Mouse (Mus musculus) E14TG2a.4 (cell line): ENCODE measurements around the gene Plekho2.

Experiments used
- H3K27me3 ChIP-seq: 2 replicates; pipeline ENCODE4 v1.6.1; 2014; ENCODE audit warnings: low read length, control low read depth; ENCODE audit not compliant: insufficient read depth
- H3K36me3 ChIP-seq: 2 replicates; pipeline ENCODE4 v1.6.1; 2014; ENCODE audit warnings: low read length, control low read depth; ENCODE audit not compliant: insufficient read depth
- H3K4me1 ChIP-seq: replicated peaks from 2 replicates; pipeline ENCODE4 v1.6.1; 2014; ENCODE audit warnings: low read depth, low read length, control low read depth
- H3K4me3 ChIP-seq: replicated peaks from 2 replicates; pipeline ENCODE4 v1.5.1; 2014; ENCODE audit warnings: mild to moderate bottlenecking, low read length
- H3K9me3 ChIP-seq: 2 replicates; pipeline ENCODE4 v1.6.1; 2014; ENCODE audit warnings: low read length, control low read depth
- CTCF ChIP-seq: conservative IDR thresholded peaks from 2 replicates; pipeline ENCODE4 v1.5.1; 2014; ENCODE audit warnings: low read length
- NANOG ChIP-seq: IDR thresholded peaks from 2 replicates; pipeline ENCODE4 v1.6.1; 2014; ENCODE audit warnings: borderline replicate concordance, low read length, mixed read lengths
- POU5F1 ChIP-seq: IDR thresholded peaks from 2 replicates; pipeline ENCODE4 v1.6.1; 2014; ENCODE audit warnings: low read length, borderline replicate concordance

The Plekho2 gene

DNA sequence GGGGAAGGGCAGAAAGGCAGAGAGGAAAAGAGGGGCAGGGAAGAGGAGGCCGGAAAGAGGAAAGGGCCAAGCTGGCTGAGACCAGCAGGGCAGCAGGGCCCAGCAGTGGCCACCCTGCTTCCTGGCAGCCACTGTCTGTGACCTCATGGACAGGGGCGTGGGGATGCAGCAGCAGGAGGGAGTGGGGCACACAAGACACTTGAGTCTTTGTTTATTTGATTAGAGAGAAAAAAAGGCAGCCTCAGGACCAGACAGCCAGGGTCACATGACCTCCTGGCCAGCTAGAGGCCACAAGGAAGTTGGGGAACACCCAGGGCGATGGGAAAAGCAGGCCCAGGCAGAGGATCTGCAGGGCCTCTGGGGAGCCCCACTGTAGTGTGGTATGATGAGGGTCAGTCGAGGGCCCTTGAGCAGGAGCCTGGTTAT, 17.7 kb downstream of the Plekho2 start:
- Histone ChIP-seq H3K36me3 (peaks cover 39% of the 10 kb centered on the region), H3K9me3 (no peaks in the 10 kb centered on the region), H3K4me3 (no peak overlapping the region), H3K4me1 (0 out of 2 replicates have a peak, but pooled peaks cover 8% of the 10 kb centered on the region), H3K27me3 (no peaks in the 10 kb centered on the region)
- TF ChIP-seq POU5F1 (no peak), CTCF (no peak), NANOG (no peak)

DNA sequence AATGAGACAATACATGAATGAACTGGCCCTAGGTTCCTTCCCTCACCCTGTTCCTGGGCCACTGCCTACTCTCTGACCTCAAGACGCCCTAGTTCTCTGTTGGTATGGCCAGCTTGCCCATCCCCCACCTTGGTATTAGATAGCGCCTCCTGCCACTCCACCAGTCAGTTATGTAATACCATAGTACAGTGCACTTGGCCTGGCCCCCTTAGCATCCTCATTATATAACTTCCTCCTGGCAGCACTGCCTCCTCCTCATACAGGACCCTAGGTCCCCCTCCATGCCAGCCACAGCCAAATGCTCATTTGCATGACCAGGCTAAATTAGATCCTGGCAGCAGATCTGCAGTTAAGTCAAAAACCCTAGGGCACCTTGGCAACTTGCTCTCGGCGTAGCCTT, 18.8 kb downstream of the Plekho2 start:
- no peak overlapping the region for H3K4me3 ChIP-seq
- H3K36me3 ChIP-seq = peaks cover 50% of the 10 kb centered on the region
- no peaks in the 10 kb centered on the region for H3K9me3 ChIP-seq
- no peaks in the 10 kb centered on the region for H3K27me3 ChIP-seq
- 0 out of 2 replicates have a peak, but pooled peaks cover 8% of the 10 kb centered on the region for H3K4me1 ChIP-seq
- no peak for TF ChIP-seq CTCF
- no peak for TF ChIP-seq NANOG
- no peak for TF ChIP-seq POU5F1

DNA sequence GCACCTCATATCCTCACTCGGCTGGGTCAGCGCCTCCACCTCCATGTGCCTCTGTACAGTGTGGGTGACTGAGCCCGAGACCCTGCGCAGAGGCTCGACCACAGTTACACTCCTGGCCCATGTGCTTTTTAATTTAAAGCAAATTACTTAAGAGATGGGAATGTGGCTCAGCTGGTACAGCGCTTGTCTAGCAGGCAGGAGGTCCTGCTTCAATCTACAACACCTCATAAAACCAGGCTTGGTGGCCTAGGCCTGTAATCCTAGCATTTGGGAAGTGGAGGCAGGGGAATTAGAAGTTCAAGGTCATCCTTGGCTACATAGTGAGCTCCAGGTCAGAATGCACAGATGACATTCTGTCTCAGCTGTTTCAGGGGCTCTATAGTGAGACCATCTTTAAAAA, 21.0 kb downstream of the Plekho2 start:
- Histone ChIP-seq H3K4me1 (peaks cover 20% of the 10 kb centered on the region), H3K9me3 (no peaks in the 10 kb centered on the region), H3K4me3 (no peak overlapping the region), H3K36me3 (peaks cover 55% of the 10 kb centered on the region), H3K27me3 (no peaks in the 10 kb centered on the region)
- no peak for TF ChIP-seq NANOG
- no peak for TF ChIP-seq POU5F1
- no peak for TF ChIP-seq CTCF

DNA sequence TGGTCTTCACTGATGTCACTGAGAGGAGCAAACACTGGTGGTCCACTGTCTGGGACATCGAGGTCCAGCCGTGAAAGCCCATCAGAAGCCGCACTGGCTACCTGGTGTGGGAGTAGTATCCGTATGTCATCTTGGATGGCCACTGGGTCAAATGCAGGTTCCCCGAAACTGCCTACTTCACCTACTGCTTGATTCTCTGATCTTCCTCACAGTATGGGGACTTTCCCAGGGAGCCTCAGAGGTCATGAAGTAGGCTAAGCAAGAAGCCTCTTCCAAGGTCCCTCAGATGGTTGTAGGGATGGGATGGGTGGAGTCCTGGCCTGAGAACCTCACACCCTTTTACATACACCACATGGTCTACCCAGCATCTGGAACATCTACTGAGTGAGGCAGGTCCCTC, 22.9 kb downstream of the Plekho2 start:
- Histone ChIP-seq H3K36me3 (peaks cover 42% of the 10 kb centered on the region), H3K27me3 (no peaks in the 10 kb centered on the region), H3K9me3 (no peaks in the 10 kb centered on the region), H3K4me3 (no peak overlapping the region), H3K4me1 (peaks cover 17% of the 10 kb centered on the region)
- no peak for TF ChIP-seq NANOG
- no peak for TF ChIP-seq CTCF
- TF ChIP-seq POU5F1 = no peak

DNA sequence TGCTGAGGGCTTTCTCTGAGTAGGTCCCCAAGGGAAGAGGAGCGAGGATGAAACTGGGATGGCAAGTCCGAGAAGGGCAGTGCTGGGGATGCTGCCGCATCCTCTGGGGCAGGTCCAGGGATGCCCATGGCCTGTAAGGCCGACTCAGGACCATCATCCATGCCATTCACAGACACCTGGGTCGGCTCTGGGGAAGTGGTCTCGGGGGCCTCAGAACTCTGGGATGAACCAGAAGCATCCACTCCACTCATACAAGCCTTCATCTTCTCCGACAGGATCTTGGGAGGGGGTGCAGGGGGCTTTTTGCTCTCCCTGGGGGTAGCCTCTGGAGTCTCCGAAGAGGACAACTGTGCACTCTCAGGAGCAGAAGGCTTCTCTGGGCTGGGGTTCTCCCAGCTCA, 23.5 kb downstream of the Plekho2 start:
- TF ChIP-seq NANOG (no peak), POU5F1 (no peak), CTCF (no peak)
- H3K9me3 ChIP-seq = no peaks in the 10 kb centered on the region
- no peak overlapping the region for H3K4me3 ChIP-seq
- H3K27me3 ChIP-seq = no peaks in the 10 kb centered on the region
- H3K36me3 ChIP-seq = peaks cover 42% of the 10 kb centered on the region
- peaks cover 18% of the 10 kb centered on the region for H3K4me1 ChIP-seq

DNA sequence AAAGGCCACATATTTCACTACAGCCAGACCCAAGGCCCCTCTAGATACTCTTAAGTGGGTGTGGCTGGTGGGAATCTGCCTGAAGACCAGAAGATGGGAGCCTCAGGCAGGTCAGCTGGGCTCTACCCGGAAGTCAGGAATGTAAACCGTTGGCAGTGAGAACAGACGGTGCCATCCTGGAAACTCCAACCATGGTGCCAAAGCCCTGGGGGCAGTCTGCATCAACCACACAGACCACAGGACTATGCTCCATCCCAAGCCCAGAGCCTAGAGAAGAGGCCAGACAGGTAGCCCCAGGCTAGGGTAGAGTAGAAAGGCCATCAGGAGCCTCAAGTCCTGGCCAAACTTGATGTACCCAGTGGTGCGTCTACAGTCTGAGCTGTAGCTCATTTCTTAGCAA, 24.2 kb downstream of the Plekho2 start:
- H3K9me3 ChIP-seq = no peaks in the 10 kb centered on the region
- H3K4me1 ChIP-seq = peaks cover 21% of the 10 kb centered on the region
- H3K4me3 ChIP-seq = no peak overlapping the region
- H3K36me3 ChIP-seq = peaks cover 42% of the 10 kb centered on the region
- H3K27me3 ChIP-seq = no peaks in the 10 kb centered on the region
- TF ChIP-seq NANOG = no peak
- TF ChIP-seq CTCF = no peak
- no peak for TF ChIP-seq POU5F1

DNA sequence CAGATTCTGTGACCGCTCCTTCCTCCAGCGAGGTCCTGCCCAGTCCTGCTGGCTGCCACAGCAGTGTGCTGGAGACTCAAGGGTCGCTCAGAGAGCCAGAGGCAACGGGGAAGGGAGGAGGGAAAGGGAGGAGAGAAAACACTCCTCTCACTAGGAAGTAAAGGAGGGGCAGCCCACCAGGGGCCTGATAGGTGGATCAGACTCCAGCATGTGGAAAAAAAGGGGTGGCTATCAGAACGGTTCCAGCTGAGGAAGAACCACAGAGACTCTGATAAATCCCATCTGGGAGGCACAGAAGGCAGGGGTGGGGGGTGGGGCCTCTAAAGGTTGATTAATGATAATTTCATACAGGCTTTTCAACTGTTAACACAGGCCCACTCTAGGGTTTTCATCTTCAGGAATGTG, 24.8 kb downstream of the Plekho2 start:
- Histone ChIP-seq H3K36me3 (peaks cover 42% of the 10 kb centered on the region), H3K9me3 (no peaks in the 10 kb centered on the region), H3K27me3 (no peaks in the 10 kb centered on the region), H3K4me3 (no peak overlapping the region), H3K4me1 (peaks cover 25% of the 10 kb centered on the region)
- TF ChIP-seq POU5F1 (no peak), NANOG (no peak), CTCF (no peak)

DNA sequence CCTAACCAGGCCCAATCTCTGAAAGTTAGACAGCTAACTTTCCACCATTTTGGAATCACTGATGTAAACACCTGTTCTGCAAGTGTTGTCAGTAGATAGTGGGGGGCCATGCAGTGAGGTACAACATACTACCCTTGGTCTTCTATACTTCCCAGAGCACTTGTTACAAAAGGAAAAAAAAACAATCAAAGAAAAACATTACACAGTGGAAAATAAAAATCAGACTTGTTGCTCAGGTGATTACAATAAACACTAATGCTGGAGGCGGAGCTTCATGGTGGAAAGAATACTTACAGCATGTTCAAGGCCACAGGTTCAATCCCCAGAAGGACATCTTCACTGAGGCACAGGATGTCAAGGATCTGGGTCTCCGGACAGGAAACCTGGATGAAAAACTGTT, 27.1 kb downstream of the Plekho2 start:
- no peak for TF ChIP-seq CTCF
- TF ChIP-seq NANOG = no peak
- no peak for TF ChIP-seq POU5F1
- Histone ChIP-seq H3K9me3 (no peaks in the 10 kb centered on the region), H3K4me3 (no peak overlapping the region), H3K4me1 (peaks cover 29% of the 10 kb centered on the region), H3K27me3 (peaks cover 3% of the 10 kb centered on the region; the same call in 1 of the 2 replicates), H3K36me3 (peaks cover 24% of the 10 kb centered on the region)

DNA sequence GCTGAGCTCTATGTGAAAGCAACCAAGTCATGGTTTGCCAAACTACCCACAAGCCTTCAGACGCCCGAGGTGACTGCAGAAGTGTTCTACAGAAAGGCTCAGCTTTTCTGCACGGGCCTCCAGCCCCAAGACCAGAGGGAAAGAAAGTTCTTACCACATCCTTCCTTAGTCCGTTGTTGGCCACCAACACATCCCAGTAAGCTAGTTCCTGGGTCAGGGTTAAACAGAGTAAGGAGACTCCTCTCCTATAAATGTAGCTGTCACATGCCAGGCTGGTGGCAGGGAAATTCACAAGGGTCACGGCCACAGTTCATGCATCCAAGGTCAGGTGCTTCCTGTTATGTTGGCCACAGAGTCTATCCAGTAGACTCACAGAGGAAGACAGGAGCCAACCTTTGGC, 27.7 kb downstream of the Plekho2 start:
- peaks cover 4% of the 10 kb centered on the region; the same call in 1 of the 2 replicates for H3K27me3 ChIP-seq
- TF ChIP-seq NANOG = no peak
- TF ChIP-seq POU5F1 = no peak
- TF ChIP-seq CTCF = no peak
- no peaks in the 10 kb centered on the region for H3K9me3 ChIP-seq
- H3K36me3 ChIP-seq = peaks cover 18% of the 10 kb centered on the region
- H3K4me3 ChIP-seq = no peak overlapping the region
- H3K4me1 ChIP-seq = peaks cover 30% of the 10 kb centered on the region
